Mouse (Mus musculus) inflammation-experienced regulatory T-cells, adult 6 months (primary cell): ENCODE results near the gene Ehbp1l1. TPM values are rescaled to one million over a fixed set of nuclear protein-coding genes. Genes with fewer than 3 reads are reported as not detected.

ENCODE experiments used
- ATAC-seq: one replicate; pipeline ENCODE4 v1.8.0; 2017
- polyA plus RNA-seq, 3 experiments: library from polyadenylated mRNA; unstranded; fragments of 100-300 nt; shearing (Covaris generic); gene quantifications; one replicate each; pipeline ENCODE4 v1.2.1; 2017

The Ehbp1l1 gene
- polyA plus RNA-seq, 3 experiments from 2014 or later: 12.5 to 43.4 (median 19.4) TPM

- no peak for ATAC-seq
Observed at GRCm38 (mm10) chr19:5665465-5665864, 60.7 kb downstream of the Ehbp1l1 start.

GRCm38 (mm10) chr19:5664669-5665257, 61.4 kb downstream of the Ehbp1l1 start:
- ATAC-seq: no peak

- ATAC-seq: peak; percentile 86
Observed at GRCm38 (mm10) chr19:5662981-5663913, 62.9 kb downstream of the Ehbp1l1 start, which contains the start of gene Sipa1. Sipa1 (minus strand) TSS chr19:5663707.

- peak; percentile 65 for ATAC-seq
Observed at GRCm38 (mm10) chr19:5662310-5662709, 63.8 kb downstream of the Ehbp1l1 start.

- ATAC-seq: peak; percentile 20
Observed at GRCm38 (mm10) chr19:5660942-5661751, 65.0 kb downstream of the Ehbp1l1 start.

Other genes starting within 250 kb of the Ehbp1l1 start
- gene Mus81, start 237.9 kb downstream of the Ehbp1l1 start, polyA plus RNA-seq: 10 to 100 TPM; 34.4 to 61.6 (median 36.6) TPM
- 1,000 to 10,000 TPM; 1,933 to 3,699 (median 2,060) TPM for gene Cfl1, start 235.9 kb downstream of the Ehbp1l1 start, polyA plus RNA-seq
- under 1 TPM; 0.44 to 0.82 (median 0.70) TPM for gene 1700020D05Rik, start 222.5 kb downstream of the Ehbp1l1 start, polyA plus RNA-seq
- gene Snx32, start 215.8 kb downstream of the Ehbp1l1 start, polyA plus RNA-seq: 10 to 100 TPM; 11.7 to 26.7 (median 20.0) TPM
- gene Ovol1, start 165.7 kb downstream of the Ehbp1l1 start, polyA plus RNA-seq: not detected
- 1 to 10 TPM; 5.8 to 7.4 (median 6.5) TPM for gene Ap5b1, start 158.3 kb downstream of the Ehbp1l1 start, polyA plus RNA-seq
- 100 to 1,000 TPM in 1 of 3 experiments, 10 to 100 TPM in 2; 40.8 to 104 (median 97.1) TPM for gene Rnaseh2c, start 124.4 kb downstream of the Ehbp1l1 start, polyA plus RNA-seq
- 10 to 100 TPM; 34.5 to 46.1 (median 42.4) TPM for gene Kat5, start 116.1 kb downstream of the Ehbp1l1 start, polyA plus RNA-seq
- gene Rela, start 88.8 kb downstream of the Ehbp1l1 start, polyA plus RNA-seq: 100 to 1,000 TPM in 2 of 3 experiments, 10 to 100 TPM in 1; 95.8 to 144 (median 126) TPM
- 10 to 100 TPM; 23.3 to 28.7 (median 25.0) TPM for gene Sipa1, start 62.6 kb downstream of the Ehbp1l1 start, polyA plus RNA-seq
- 1 to 10 TPM; 6.6 to 8.7 (median 7.8) TPM for gene Map3k11, start 37.6 kb downstream of the Ehbp1l1 start, polyA plus RNA-seq
- 10 to 100 TPM; 14.8 to 26.0 (median 21.1) TPM for gene Pcnx3, start 37.4 kb downstream of the Ehbp1l1 start, polyA plus RNA-seq
- 1 to 10 TPM; 1.5 to 5.7 (median 2.6) TPM for gene Kcnk7, start 21.9 kb downstream of the Ehbp1l1 start, polyA plus RNA-seq
- gene Fam89b, start 3.3 kb upstream of the Ehbp1l1 start, polyA plus RNA-seq: 10 to 100 TPM; 13.0 to 57.6 (median 36.1) TPM
- gene Ltbp3, start 14.6 kb upstream of the Ehbp1l1 start, polyA plus RNA-seq: under 1 TPM in 1 of 3 experiments, not detected in 2; 0.77 TPM
- gene Scyl1, start 45.1 kb upstream of the Ehbp1l1 start, polyA plus RNA-seq: 10 to 100 TPM; 14.2 to 19.5 (median 15.4) TPM
- 10 to 100 TPM; 57.3 to 71.3 (median 60.1) TPM for gene Frmd8, start 149.0 kb upstream of the Ehbp1l1 start, polyA plus RNA-seq
- 10 to 100 TPM; 48.8 to 54.8 (median 54.1) TPM for gene Slc25a45, start 151.5 kb upstream of the Ehbp1l1 start, polyA plus RNA-seq
- 1 to 10 TPM in 1 of 3 experiments, under 1 TPM in 2; 0.36 to 1.1 (median 0.66) TPM for gene Tigd3, start 167.8 kb upstream of the Ehbp1l1 start, polyA plus RNA-seq
- 100 to 1,000 TPM; 157 to 198 (median 189) TPM for gene Dpf2, start 186.7 kb upstream of the Ehbp1l1 start, polyA plus RNA-seq
- gene Cdc42ep2, start 198.5 kb upstream of the Ehbp1l1 start, polyA plus RNA-seq: under 1 TPM in 2 of 3 experiments, not detected in 1; 0.32 to 0.52 TPM
- 10 to 100 TPM; 14.2 to 20.4 (median 14.7) TPM for gene Pola2, start 237.9 kb upstream of the Ehbp1l1 start, polyA plus RNA-seq